Mouse (Mus musculus) gonadal fat pad, adult 2 months (tissue): ENCODE data around the gene Tex10. TPM values are rescaled to one million over a fixed set of nuclear protein-coding genes. Genes with fewer than 3 reads are reported as not detected.
"Not testable (repeated sequence)": the region's sequence is repeated elsewhere in the genome, so short reads cannot be mapped to it uniquely, and the experiment has no call there.

Experiments
- DNase-seq: peaks from one replicate; pipeline ENCODE4 v3.0.0-alpha.2; 2012; ENCODE audit warnings: low read depth
- polyA plus RNA-seq: library from polyadenylated mRNA; depleted of rRNA; stranded (reverse); fragments of >200 nt; gene quantifications from 2 replicates; pipeline ENCODE4 v1.2.3, GENCODE M21; 2012; rRNA removed

Tex10 gene
- 16.5 and 18.2 TPM in 2 replicates for polyA plus RNA-seq

DNA sequence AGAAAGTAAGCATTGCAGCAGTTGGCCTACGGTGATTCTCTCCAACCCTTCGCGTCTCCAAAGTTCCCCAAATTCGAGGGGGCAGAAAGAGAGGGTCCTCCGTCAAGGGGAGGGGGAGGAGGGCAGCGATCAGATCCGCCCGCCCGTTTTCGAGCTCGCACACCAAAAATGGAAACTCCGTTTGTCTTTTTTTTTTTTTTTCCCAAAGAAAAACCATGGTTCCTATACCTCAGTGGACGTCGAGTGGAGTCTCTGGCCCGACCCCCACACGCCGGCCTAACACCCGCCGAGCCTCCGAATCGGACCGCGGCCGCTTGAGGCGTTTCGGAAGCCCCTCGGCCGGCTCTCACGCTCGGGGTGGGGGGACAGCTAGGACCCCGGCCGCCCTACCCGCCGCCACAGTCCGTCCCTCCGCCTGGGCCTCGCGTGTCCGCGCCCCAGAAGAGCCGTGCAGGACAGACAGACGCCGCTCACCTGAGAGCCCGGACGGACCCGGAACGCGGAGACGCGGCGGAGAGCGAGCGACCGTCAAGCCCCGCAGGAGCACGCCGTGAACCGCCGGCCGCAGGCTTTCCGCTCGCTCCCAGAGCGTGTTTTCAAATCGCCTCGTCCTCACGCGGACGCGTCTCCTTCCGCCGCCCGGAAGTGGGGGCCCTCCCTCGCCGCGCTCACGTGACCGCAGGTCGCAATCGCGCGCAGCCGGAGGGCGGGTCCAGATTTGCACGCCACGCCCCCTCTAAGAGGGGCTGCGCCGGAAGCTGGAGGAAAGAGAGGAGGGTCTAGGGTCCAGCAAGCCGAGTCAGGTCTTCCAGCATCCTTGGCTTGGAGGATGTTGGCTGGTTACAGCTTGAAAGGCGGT, at the start of gene Tex10:
Gene Tex10 (minus strand): TSS at position 668 of the 859 bp plus-strand sequence.
- no peak for DNase-seq

DNA sequence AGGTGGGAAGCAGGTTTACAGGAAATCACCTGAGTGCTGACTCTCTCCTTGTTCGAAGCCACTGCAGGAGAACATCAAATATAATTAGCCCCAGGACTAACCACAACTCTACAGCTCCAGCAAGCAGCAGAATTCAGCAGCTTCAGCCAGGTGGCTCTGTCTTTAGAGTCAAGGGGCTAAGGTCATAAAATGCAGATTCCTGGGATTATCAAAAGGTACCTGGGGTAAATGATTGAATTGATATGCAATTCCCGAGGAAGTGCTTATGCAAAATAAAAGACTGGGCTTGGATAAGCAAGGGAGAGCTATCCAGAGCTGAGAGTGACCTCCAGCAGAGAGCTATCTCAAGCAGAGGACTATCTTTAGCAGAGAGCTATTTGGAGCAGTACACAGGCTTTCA, 37.6 kb upstream of the Tex10 start:
- no peak for DNase-seq

DNA sequence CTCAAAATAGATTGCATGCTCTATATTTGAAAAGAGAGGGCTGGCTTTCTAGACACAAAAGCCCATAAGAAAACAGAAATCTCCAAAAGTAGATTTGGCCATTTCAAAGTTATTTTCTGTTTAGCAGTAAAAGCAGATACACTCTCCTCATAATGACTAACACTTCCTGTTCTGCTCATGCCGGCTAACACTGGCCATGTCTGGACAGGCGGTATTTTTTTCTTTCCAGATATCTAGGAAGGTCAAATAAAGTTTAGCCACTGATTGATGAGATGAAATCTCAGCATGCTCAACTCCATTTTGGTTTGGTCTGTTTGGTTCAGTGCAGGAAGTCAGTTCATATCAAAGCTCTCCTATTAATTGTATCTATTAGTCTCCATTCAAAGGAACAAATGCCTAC, 19.3 kb upstream of the Tex10 start:
- DNase-seq = no peak

DNA sequence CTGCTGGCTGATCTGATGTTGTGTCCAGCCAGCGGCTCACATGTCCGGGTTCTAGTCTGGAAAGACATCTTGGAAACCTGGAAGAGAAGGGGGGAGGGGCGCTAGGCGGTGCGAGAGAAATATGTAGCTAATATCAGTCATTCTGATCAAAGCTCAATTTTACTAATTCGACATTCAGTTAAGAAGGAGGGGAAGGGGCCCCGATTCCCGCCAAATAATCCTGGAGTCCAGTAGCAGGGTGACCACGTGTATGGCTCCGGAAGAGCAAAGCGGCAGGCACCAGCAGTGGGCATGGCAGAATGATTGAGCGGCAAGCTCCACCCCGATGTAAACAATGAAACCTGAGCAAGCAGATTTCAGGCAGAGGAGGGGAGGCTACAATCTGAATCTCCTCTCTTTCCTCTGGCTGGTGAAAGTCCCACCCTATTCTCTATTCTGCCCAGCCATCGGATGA, 18.1 kb upstream of the Tex10 start:
- DNase-seq = no peak

DNA sequence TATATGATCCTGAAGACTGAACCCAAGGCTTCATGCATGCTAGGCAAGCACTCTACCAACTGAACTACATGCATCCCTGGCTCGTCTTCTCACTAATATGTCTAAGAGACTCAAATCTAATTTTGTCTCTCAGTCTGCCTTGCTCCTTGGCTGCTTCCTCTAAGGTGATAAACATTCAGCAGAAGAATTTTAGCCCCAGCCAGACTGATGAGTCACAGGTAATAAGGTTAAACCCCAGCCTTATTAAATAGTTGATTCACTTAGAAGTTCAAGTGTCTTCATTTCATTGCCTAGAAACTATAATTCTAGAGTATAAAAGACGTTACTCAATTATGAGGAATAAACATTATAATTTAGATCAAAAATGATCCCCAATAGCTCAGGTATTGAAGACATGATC, 15.7 kb upstream of the Tex10 start:
- DNase-seq = no peak

DNA sequence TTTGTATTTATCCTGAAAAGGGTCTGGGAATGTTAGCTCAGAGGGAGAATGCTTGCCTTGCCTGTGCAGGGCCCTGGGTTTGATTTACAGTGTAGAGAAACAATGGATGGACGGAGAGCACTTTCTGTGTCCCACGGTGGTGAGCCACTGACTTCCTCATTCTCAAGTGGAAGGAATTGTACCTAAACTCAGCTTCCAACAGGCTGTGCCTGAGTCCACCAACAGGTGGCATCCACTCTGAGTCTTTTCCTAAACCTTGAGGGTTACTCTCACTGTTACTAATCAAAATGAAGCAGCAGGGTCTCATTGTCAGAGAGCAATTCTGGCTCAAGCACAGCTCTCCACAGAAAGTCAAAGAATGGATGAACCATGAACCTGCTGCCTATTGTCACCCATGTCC, 8.0 kb upstream of the Tex10 start:
- no peak for DNase-seq

DNA sequence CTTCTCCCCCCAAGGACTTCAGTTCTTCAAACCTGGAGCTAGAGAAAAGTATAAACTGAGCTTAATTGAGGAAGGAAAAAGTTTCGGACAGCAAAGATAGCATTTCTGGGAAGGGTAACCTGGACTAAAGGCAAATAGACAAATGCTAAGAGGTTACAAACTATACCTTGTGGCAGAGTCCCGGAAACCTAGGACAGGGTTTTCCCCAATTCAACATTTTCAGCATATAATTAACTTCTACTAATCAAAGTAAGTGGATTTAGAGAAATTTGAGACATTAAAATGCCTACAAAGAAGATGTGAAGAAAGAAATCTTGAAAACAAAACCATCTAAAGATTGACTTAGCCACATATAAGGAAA, 372 bp upstream of the Tex10 start:
- DNase-seq = no peak

DNA sequence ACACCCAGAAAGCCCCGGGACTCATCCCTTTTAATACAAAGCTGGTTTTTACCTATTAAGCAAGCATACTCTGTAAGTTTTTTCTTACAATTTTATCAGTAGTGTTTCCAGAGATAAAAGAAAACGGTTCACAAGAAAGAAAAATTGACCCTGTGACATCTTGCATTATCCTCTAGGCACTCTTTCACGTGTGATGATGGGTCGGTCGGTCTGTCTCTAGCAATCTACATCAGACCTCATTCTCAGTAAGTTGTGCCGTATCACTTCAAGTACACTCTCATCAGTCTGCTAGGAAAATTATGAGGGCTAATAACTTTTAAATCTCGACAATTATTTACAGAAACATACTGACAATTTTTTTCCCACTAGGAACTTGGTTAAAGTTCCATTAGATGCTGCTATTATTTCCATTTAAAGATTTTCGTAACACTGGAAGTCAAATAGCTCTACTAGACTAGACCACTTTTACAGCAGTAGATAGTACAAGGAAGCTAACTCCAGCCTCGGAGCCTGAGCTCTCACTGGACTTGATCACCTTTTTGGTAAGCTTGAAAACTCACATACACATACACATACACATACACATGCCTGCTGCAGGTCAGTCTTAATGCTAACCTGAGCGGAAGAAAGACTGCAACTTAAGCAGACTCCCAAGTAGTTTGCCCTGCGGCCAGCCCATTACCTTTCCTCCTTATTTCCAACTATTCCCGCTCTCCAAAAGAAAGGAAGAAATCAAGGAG, 1.0 kb downstream of the Tex10 start:
- no peak for DNase-seq

DNA sequence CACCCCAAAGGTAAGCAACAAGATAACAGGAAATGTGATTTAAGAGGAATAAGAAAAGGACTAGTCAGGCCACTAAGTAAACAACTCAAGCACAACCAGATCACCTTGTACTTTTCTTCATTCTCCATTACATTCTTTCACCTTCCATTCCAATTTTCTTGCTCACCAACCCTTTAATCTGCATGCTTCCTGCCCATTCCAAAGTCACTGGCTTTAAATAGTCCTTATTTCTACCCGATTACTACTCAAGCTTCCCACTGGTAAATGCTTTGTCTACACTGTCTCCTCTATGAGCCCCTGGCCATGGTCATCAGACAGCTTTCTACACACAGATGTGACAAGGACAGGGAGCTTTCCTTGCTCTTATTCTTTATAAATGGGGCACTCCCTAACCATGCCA, 2.3 kb downstream of the Tex10 start:
- no peak for DNase-seq

DNA sequence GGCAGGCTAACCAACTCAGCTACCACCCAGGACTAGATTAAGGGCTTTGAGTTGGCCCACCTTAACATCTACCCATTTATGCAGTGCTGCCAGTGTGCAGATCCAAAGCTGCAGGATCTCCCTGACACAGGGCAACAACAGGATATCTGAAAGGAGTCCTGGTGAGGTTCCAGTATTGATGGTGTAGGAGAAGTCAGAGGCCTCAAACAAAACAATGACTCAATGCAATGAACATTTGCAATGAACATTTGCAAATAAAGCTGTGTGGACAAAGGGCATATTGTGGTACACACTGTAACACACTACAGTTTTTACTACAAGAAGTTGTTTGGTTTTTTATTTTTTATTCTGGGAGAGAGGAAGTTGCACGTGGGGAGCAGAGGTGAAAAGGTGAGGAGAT, 12.2 kb downstream of the Tex10 start:
- no peak for DNase-seq

DNA sequence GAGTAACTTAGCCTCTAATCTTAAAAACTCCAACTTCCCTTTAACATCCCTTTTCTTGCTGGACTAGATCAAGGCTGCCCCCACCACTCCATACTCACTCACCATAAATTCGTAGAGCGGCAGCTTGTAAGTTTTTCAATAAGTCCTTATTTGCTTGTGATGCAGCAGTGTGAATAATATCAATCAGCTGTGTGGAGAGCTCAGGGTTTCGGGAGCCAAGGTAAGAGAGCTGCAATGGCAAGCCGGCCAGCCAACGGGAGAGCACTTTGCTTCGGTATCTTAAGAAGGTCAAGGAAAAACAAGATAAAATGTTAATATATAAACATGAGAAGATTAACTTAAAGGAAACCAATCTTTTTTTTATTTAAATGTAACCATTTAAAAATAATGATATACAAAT, 14.8 kb downstream of the Tex10 start:
- DNase-seq = no peak

DNA sequence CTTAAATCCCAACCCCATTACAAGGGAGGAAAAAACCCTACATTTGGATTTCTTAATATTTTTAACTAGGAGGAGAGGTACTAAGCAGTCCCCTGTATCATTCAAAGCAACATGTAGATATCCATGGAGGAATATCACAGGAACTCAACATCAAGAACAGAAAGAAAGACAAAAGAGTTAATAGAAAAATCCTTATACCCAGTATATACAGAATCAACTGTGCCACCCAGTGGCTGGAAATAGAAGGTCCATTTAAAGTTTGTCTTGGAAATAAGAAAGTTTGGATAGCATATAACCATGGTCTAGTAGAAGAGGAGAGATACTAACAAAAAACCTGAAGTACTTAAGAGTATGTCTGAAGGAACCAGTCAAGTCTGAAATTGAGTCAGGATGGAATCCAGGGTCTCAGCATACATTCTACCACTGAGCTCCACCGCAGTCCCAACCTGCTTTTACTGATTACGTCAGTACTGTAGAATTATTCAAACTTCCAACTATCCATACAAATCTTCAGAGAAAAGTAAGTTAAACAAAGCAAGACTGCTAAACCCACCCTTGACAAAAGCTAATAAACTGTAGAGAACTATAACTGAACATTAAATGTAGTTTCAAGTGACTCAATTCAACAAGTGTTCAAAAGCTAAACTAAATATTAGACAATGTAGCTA, 19.0 kb downstream of the Tex10 start:
- no peak for DNase-seq

DNA sequence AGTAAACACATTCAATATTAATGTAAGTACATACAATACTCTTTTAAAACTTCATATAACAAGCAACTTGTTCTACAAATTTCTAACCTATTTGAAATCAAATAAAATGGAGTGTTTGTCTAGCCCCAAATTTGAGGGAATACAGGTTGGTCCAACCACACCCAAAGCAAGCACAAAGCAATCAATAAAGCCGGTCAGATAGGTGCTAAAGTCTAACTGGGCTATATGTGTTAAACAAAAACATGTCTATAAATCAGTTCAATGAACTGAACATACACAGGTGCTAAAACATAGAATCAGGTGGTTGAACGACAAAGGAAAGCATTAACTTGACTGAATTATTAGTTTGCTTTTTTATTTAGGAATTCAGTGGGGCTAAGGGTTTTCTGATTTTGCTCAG, 45.2 kb downstream of the Tex10 start:
- DNase-seq = no peak

DNA sequence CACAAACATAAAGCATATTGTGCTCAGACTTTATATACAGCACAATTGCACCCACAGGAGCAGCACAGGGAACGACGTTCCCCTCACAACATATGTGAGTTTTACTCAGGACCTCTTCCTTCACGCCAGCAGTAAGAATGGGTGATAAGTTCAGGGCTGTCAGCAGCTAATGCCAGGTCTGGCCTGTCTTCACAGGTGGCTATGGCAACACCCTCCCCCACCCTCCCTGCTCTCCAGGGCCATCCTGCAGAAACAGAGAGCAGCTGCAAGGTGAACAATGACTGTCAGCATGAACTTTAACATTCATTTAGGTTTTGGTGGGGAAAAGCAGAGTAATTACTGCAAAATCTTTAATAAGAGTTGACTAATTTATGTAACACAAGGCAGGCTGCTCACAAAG, 45.8 kb downstream of the Tex10 start:
- no peak for DNase-seq

DNA sequence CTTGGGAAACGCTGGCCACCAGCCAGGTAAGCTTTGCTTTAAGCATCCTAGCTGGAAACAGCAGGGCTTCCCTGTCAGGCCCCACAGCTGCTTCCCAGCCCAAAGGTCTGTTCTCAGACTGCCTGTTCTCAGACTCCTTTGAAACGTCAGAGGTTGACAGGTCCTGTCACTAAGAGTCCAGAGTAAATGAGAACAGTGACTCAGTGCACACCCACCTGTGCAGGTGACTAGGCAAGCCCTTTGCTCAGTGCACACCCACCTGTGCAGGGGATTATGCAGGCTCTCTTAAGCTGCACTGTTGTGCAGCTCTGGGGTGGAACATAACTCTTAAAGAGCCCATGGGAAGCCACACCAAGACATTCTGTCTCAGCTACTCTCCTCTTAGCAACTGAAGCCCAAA, 49.5 kb downstream of the Tex10 start:
- no peak for DNase-seq

DNA sequence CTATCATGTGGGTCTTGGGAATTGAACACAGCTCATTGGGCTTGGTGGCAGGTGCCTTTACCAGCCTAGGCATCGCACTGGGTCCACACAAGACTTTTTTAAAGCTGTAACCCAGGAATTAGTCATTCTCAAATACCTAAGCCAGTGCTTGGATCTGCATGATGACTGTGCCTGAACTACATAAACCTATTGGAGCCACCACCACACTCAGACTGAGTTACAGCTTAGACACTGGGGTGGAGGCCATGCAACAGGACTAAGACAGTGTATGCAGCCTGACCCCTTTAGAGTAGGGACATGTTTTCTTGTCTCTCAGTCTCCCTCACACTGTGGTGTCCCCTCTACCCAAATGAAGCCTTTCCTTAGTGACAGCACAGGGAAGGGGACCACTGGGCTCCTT, 50.6 kb downstream of the Tex10 start:
- no peak for DNase-seq

DNA sequence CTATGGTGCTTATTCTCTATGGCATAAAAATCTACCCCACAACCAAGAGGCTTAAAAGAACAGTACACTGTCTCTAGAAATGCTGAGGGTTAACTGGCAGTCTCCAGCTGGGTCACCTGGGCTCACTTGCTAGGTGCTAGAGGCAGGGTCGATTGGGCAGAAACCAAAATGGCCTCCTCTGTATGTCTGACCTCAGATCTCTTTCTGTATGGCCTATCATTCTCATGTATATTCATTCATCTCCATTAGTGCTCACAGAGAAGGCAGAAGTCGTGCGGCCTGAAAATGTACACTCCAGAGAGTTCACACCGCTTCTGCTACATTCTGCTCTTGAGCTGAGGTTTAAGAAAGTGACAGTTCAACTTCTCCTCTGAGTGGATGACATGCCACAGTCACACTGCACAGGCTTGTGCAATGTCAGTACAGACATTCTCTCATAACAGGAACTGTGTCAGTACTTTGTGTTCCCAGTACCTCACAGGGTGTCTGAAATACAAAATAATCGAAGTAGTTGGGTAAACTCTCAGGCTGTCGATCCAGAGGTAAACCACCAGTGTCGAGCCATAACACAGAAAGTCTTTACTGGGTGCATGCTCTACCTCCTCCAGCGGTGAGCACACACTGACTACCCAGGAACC, 54.3 kb downstream of the Tex10 start:
- no peak for DNase-seq

DNA sequence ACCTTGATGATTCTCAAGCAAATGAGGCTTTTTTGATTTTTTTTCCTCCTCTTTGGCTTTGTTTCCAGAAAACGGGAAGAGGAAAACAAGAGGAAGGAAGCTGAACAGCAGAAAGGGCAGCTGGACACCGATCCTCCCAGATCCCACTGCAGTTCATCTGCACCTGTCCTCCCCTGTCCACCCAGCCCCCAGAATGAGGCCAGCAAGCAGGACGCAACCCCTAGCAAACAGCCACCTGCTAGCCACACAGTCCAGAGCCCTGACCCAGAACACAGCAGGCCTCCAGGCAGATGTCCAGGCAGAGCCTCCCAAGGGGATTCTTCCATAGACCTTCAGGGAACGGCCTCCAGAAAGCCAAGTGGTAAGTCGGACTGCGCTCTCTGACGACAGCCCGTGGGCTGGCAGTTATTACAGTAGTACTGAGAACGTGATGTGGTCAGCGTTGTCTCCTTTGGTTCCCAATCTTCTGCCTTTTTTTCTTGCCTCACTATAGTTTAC, 57.4 kb downstream of the Tex10 start:
- DNase-seq = no peak

DNA sequence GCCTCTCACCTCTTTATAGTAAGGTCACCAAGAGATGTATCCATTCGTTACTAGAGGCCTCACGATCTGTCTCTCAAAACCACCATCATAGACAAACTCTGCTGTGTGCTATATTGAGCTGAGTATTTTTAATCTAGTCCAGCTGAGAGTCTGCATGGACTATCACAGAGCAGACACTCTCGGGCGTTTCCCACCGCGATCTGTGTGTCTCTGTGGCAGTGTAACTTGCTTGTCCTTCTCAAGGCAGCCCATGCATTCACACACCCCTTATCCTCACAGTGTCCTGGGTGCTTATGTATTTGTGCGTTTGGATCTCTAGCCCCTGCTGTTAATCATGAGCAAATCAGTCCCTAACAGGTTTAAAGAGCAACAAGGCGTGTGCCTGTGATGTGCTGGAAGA, 59.8 kb downstream of the Tex10 start:
- DNase-seq = no peak

DNA sequence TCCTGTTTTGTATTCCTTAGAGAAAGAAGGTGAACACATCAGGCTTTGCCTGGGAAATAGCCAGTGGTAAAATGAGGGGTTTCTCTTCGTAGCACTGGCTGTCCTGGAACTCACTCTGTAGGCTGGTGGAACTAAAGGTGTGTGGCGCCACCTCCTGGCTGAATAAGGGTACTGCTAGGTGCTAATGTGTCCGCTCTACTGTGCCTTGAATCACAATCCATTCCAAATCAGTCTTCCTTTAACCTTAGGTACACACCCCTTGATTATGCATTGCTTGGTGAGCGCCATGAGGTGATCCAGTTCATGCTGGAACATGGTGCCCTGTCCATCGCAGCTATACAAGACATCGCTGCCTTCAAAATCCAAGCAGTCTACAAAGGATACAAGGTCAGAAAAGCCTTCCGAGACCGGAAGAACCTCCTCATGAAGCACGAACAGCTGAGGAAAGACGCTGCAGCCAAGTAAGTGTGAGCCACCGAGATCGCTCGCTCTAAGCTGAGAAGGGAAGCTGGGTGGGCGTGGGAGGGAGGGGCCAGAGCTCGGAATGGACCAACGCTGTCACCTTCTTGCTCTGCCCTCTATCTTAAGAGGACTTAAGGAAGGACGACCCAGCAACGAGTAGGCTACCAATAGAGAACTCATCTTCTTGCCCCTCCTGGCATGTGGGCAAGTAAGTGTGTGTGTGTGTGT, 65.8 kb downstream of the Tex10 start:
- no peak for DNase-seq

DNA sequence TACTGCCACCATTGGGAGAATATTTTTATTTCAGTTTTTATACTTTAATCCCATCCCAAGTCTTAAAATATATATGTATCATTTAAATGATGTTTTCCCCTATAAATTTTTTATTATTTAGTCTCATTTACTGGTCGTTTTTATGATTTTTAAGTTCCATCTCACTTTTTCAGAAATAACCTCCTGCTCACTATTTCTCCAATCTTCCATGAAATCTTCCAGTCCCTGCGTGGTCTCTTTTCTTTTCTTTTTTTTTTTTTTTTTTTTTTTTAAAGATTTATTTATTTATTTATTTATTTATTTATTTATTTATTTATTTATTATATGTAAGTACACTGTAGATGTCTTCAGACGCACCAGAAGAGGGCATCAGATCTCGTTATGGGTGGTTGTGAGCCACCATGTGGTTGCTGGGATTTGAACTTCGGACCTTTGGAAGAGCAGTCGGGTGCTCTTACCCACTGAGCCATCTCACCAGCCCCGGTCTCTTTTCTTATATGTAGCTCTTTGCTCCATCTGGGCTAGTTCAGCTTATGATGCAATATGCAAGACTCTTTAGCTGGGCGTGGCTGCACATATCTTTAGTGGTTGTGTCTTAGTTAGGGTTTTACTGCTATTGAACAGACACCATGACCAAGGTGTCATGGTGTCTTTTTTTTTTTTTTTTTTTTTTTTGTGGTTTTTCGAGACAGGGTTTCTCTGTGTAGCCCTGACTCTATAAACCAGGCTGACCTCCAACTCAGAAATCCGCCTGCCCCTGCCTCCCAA, 67.4 kb downstream of the Tex10 start:
- DNase-seq = not testable (repeated sequence)
